Mouse (Mus musculus): ENCODE results near the gene Ly6g5b. TPM values are rescaled to one million over a fixed set of nuclear protein-coding genes. Genes with fewer than 3 reads are reported as not detected.

The Ly6g5b gene
- total and polyA plus RNA-seq, 2 experiments: 0.46 to 0.62 TPM

DNA sequence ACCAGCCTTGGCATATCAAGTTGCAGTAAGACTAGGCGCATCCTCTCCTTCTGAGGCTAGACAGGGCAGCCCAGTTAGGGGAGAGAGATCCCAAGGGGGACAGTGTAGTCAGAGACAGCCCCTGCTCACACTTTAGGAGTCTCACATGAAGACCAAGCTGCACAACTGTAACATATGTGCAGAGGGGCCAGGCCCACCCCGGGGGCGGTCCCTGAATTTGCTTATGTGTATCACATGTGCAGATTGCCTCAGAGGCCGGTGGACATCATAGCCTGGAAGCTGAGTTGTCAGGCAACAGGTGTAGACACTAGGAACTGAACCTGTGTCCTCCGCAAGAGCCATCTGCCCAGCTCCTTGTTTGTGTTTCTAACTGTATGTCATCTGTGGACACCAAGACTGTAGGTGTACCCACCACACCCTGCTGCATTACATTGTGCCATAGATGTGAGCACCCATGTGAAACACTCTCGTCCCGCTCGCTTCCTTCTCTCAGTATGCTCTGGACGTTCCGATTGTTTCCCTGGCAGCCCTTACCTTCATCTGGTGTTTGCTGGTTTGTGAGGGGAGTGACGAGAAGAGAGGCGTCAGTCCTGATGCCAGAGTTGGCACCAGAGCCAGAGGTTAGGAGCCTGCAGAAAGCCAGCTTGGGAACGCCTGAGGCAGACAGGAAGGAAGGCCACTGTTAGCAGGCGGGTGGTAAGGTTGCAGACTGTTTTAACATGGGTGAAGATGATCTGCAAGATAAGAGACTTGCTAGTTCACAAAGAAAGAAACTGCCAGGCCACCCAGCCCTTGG, 22.6 kb downstream of the Ly6g5b start:
- 0 out of 2 replicates have a peak, but pooled peaks cover 2% of the 10 kb centered on the region for H3K36me3 ChIP-seq (ENCODE audit: control insufficient read depth, insufficient read depth, low read length)
- WGBS: 90% methylated on average over 14 of the region's 14 CpGs
- H3K27me3 ChIP-seq (ENCODE audit: control insufficient read depth, insufficient read depth, low read length): no peaks in the 10 kb centered on the region
- DNase-seq (ENCODE audit: extremely low read depth, low read depth, low spot score): no peak
- H3K4me1 ChIP-seq (ENCODE audit: control insufficient read depth, insufficient read depth, low read length): peaks cover 4% of the 10 kb centered on the region; the same call in 1 of the 2 replicates
- no peak overlapping the region for H3K4me3 ChIP-seq (ENCODE audit: insufficient read depth, low read depth, low read length)
- H3K9ac ChIP-seq (ENCODE audit: low read depth, low read length): no peak overlapping the region
- TF ChIP-seq CTCF (IDR thresholded peaks at IDR 0.05; ENCODE audit: low read depth, low read length) (no peak), POLR2A (IDR thresholded peaks at IDR 0.05; ENCODE audit: extremely low read depth, insufficient read depth, low read length) (no peak)
- peaks cover 7% of the 10 kb centered on the region for H3K79me2 ChIP-seq (ENCODE audit: control insufficient read depth, insufficient read depth, low read length)
- no peak overlapping the region for H3K27ac ChIP-seq (replicated peaks; ENCODE audit: insufficient read depth, low read depth, low read length)

DNA sequence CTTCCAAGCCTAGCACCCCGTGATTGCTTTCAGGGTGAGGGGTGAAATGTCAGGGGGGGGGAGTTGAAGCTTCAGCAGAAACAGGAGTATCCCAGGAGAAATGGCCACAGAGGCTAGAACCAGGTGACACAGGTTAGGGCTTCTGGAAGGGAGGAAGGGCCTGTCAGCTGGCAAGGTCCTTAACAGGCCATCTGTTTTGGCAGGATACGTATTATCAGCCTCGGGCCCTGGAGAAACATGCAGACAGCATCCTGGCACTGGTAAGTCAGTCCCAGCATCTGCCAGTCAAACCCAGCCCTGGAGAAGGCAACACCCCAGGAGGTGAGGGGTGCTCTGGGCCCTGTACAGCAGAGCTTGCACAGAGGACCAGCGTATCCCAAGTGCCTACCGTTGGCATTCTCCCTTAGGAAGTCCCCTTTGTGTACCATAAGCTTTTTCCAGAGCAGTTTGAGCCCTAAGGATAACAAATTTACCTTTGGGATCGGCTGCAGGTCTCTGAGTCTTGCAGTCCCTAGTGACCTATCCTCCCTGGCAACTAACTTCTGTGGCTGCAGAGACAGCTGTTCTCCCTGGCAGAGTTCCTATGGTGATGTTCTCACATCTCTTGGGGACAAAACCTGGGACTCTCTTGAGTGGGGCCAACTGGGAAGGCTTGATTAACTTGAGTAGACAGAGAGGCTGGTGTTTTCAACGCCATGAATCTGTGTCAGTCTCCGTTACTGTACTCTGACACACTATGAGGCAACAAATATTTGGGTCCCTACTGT, 24.9 kb downstream of the Ly6g5b start:
- H3K4me1 ChIP-seq (ENCODE audit: control insufficient read depth, insufficient read depth, low read length): peaks cover 4% of the 10 kb centered on the region; the same call in 1 of the 2 replicates
- peaks cover 7% of the 10 kb centered on the region for H3K79me2 ChIP-seq (ENCODE audit: control insufficient read depth, insufficient read depth, low read length)
- peak overlapping the region; percentile 43; the same call in 1 of the 2 replicates for H3K9ac ChIP-seq (ENCODE audit: low read depth, low read length)
- peak overlapping the region; percentile 99; the same call in 1 of the 2 replicates for H3K4me3 ChIP-seq (ENCODE audit: insufficient read depth, low read depth, low read length)
- no peaks in the 10 kb centered on the region for H3K27me3 ChIP-seq (ENCODE audit: control insufficient read depth, insufficient read depth, low read length)
- TF ChIP-seq CTCF (IDR thresholded peaks at IDR 0.05; ENCODE audit: low read depth, low read length) (no peak), POLR2A (IDR thresholded peaks at IDR 0.05; ENCODE audit: extremely low read depth, insufficient read depth, low read length) (no peak)
- peak; percentile 74 for DNase-seq (ENCODE audit: extremely low read depth, low read depth, low spot score)
- H3K36me3 ChIP-seq (ENCODE audit: control insufficient read depth, insufficient read depth, low read length): 0 out of 2 replicates have a peak, but pooled peaks cover 2% of the 10 kb centered on the region
- H3K27ac ChIP-seq (replicated peaks; ENCODE audit: insufficient read depth, low read depth, low read length): peak overlapping the region; percentile 48
- WGBS: 50% methylated on average over 8 of the region's 8 CpGs

GRCm38 (mm10) chr17:35088825-35089644, 26.2 kb downstream of the Ly6g5b start, which contains the start of gene Abhd16a:
TSS of gene Abhd16a (plus strand) at chr17:35089263.
- H3K9ac ChIP-seq (ENCODE audit: low read depth, low read length): peak within 1 kb of the TSS; percentile 100
- DNase-seq (ENCODE audit: extremely low read depth, low read depth, low spot score): peak; percentile 71

GRCm38 (mm10) chr17:35088151-35088550, 27.1 kb downstream of the Ly6g5b start:
- no peak overlapping the region for H3K9ac ChIP-seq (ENCODE audit: low read depth, low read length)
- no peak for DNase-seq (ENCODE audit: extremely low read depth, low read depth, low spot score)
- no peak overlapping the region for H3K4me3 ChIP-seq (ENCODE audit: insufficient read depth, low read depth, low read length)
- H3K36me3 ChIP-seq (ENCODE audit: control insufficient read depth, insufficient read depth, low read length): 0 out of 2 replicates have a peak, but pooled peaks cover 2% of the 10 kb centered on the region
- H3K27me3 ChIP-seq (ENCODE audit: control insufficient read depth, insufficient read depth, low read length): no peaks in the 10 kb centered on the region
- peaks cover 7% of the 10 kb centered on the region for H3K79me2 ChIP-seq (ENCODE audit: control insufficient read depth, insufficient read depth, low read length)
- 41% methylated on average over 2 of the region's 2 CpGs for WGBS
- no peak for TF ChIP-seq CTCF (IDR thresholded peaks at IDR 0.05; ENCODE audit: low read depth, low read length)
- no peak for TF ChIP-seq POLR2A (IDR thresholded peaks at IDR 0.05; ENCODE audit: extremely low read depth, insufficient read depth, low read length)
- no peak overlapping the region for H3K27ac ChIP-seq (replicated peaks; ENCODE audit: insufficient read depth, low read depth, low read length)
- peaks cover 4% of the 10 kb centered on the region; the same call in 1 of the 2 replicates for H3K4me1 ChIP-seq (ENCODE audit: control insufficient read depth, insufficient read depth, low read length)

More at GRCm38 (mm10) chr17:35088825-35089644, 26.2 kb downstream of the Ly6g5b start, which contains the start of gene Abhd16a:
- Histone ChIP-seq H3K27me3 (ENCODE audit: control insufficient read depth, insufficient read depth, low read length) (no peaks in the 10 kb centered on the region), H3K4me1 (ENCODE audit: control insufficient read depth, insufficient read depth, low read length) (peaks cover 4% of the 10 kb centered on the region; the same call in 1 of the 2 replicates), H3K79me2 (ENCODE audit: control insufficient read depth, insufficient read depth, low read length) (peaks cover 7% of the 10 kb centered on the region), H3K4me3 (ENCODE audit: insufficient read depth, low read depth, low read length) (peak within 1 kb of the TSS; percentile 99), H3K27ac (replicated peaks; ENCODE audit: insufficient read depth, low read depth, low read length) (peak within 1 kb of the TSS; percentile 100), H3K36me3 (ENCODE audit: control insufficient read depth, insufficient read depth, low read length) (0 out of 2 replicates have a peak, but pooled peaks cover 2% of the 10 kb centered on the region)
- 3% methylated on average over 67 of the region's 67 CpGs for WGBS
- peak; percentile 2; the same call in 1 of the 2 replicates for TF ChIP-seq CTCF (IDR thresholded peaks at IDR 0.05; ENCODE audit: low read depth, low read length)
- TF ChIP-seq POLR2A (IDR thresholded peaks at IDR 0.05; ENCODE audit: extremely low read depth, insufficient read depth, low read length): peak; percentile 75

All from liver, adult 2 months (tissue).